Mouse (Mus musculus): ENCODE data around the gene Acot10. TPM values are rescaled to one million over a fixed set of nuclear protein-coding genes. Genes with fewer than 3 reads are reported as not detected.

The Acot10 gene
- polyA plus RNA-seq (2012; fragmentation: generic; extraction: Trizol), result under 1 TPM; 0.06 to 0.32 TPM

GRCm38 (mm10) chr15:20666650-20667049 is at the start of gene Acot10:
Acot10 (minus strand) TSS chr15:20666750.

Other genes with a start within 250 kb of the Acot10 start
- not detected for gene Cdh12, start 217.5 kb downstream of the Acot10 start, polyA plus RNA-seq (2012; fragmentation: generic; extraction: Trizol)